Mouse (Mus musculus): ENCODE results near the gene Mrps35. TPM values are rescaled to one million over a fixed set of nuclear protein-coding genes. Genes with fewer than 3 reads are reported as not detected.

Gene Mrps35
- polyA plus RNA-seq, 1 experiment from 2014 or later = 121 TPM

GRCm38 (mm10) chr6:147088517-147088916 lies 46.0 kb downstream of the Mrps35 start:
- ATAC-seq (ENCODE audit: insufficient read depth) (no peak), DNase-seq (no peak)
- no peak overlapping the region for H3K4me2 ChIP-seq
- H3K27ac ChIP-seq (ENCODE audit: low read depth) = no peak overlapping the region
- 0 out of 2 replicates have a peak, but pooled peaks cover 2% of the 10 kb centered on the region for H3K4me1 ChIP-seq (ENCODE audit: insufficient read depth)
- no peak overlapping the region for H3K9ac ChIP-seq
- no peaks in the 10 kb centered on the region for H3K9me3 ChIP-seq (ENCODE audit: low read depth, low read length)
- H3K4me3 ChIP-seq (ENCODE audit: low read depth, low read length) = no peak overlapping the region
- WGBS = 72% methylated on average over 3 of the region's 3 CpGs
- no peaks in the 10 kb centered on the region for H3K27me3 ChIP-seq (ENCODE audit: insufficient read depth, low read length)
- peak; percentile 5; the same call in 1 of the 2 replicates for TF ChIP-seq CTCF (IDR thresholded peaks at IDR 0.05; ENCODE audit: low read depth)
- H3K36me3 ChIP-seq (ENCODE audit: insufficient read depth) = 0 out of 2 replicates have a peak, but pooled peaks cover 3% of the 10 kb centered on the region

DNA sequence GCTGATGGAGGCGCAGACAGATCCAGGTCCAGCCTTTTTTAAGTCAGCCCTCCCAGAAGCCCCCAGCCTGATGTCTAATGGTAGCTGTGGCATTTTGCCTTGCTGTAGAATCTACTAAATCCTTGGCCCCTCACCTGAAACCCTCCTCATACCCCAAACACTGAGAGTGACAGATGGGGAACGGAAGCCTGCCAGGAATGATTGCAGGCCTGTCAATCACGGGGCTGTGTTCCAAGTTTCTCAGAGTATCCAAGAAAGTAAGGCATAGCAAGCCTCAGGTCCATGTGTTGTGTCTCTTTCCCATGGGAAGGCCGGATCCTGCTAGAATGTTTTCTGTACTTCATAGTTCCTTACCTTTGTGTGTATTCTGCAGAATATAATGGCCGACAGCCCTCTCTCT lies 47.6 kb downstream of the Mrps35 start:
- Histone ChIP-seq H3K9me3 (ENCODE audit: low read depth, low read length) (no peaks in the 10 kb centered on the region), H3K4me3 (ENCODE audit: low read depth, low read length) (no peak overlapping the region; the same call in 1 of the 2 replicates), H3K4me2 (peak overlapping the region; percentile 87), H3K27ac (ENCODE audit: low read depth) (no peak overlapping the region), H3K9ac (no peak overlapping the region), H3K27me3 (ENCODE audit: insufficient read depth, low read length) (no peaks in the 10 kb centered on the region), H3K36me3 (ENCODE audit: insufficient read depth) (0 out of 2 replicates have a peak, but pooled peaks cover 3% of the 10 kb centered on the region), H3K4me1 (ENCODE audit: insufficient read depth) (0 out of 2 replicates have a peak, but pooled peaks cover 2% of the 10 kb centered on the region)
- no peak for DNase-seq
- TF ChIP-seq CTCF (IDR thresholded peaks at IDR 0.05; ENCODE audit: low read depth) = no peak
- no peak for ATAC-seq (ENCODE audit: insufficient read depth)
- 78% methylated on average over 5 of the region's 5 CpGs for WGBS

DNA sequence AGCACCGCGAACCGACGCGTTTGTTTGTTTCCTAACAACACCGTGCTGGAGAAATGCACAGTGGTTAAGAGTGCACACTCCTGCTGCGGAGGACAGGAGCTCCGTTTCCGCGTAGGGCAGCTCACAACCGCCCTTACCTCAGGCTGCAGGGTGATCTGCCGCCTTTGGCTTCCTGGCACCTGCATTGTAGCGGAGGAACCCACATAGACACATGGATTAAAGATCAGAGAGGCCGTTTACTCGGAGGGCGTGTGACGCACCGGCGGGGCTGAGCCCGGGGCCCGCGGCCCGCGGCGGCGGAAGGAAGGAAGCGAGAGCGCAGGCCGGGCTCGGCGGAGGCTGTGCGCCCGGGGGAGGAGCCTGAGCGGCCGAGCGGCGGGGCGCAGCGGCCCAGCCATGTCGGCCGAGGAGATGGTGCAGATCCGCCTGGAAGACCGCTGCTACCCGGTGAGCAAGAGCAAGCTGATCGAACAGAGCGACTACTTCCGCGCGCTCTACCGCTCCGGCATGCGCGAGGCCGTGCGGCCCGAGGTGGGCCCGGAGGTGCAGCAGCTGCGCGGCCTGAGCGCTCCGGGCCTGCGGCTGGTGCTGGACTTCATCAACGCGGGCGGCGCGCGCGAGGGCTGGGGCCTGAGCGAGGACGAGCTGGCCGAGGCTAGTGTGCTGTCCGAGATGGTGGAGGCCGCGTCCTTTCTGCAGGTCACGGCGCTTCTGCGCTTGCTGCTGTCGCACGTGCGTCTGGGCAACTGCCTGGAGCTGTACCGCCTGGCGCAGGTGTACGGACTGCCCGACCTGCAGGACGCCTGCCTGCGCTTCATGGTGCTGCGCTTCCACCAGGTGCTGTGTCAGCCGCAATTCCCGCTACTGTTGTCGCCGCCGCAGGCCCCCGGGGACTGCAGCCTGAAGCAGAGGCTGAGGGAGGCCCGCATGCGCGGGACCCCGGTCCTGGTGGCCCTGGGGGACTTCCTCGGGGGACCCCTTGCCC lies 48.9 kb downstream of the Mrps35 start, which contains the start of gene Klhl42:
Klhl42 (plus strand) TSS at position 244 of the 985 bp plus-strand sequence.
- H3K9me3 ChIP-seq (ENCODE audit: low read depth, low read length) = no peaks in the 10 kb centered on the region
- H3K9ac ChIP-seq = peak within 1 kb of the TSS; percentile 85
- TF ChIP-seq CTCF (IDR thresholded peaks at IDR 0.05; ENCODE audit: low read depth) = no peak
- peak within 1 kb of the TSS; percentile 84 for H3K27ac ChIP-seq (ENCODE audit: low read depth)
- ATAC-seq (ENCODE audit: insufficient read depth) (peak; percentile 89), DNase-seq (peak; percentile 86)
- 0 out of 2 replicates have a peak, but pooled peaks cover 3% of the 10 kb centered on the region for H3K36me3 ChIP-seq (ENCODE audit: insufficient read depth)
- 0 out of 2 replicates have a peak, but pooled peaks cover 2% of the 10 kb centered on the region for H3K4me1 ChIP-seq (ENCODE audit: insufficient read depth)
- peak within 1 kb of the TSS; percentile 87 for H3K4me2 ChIP-seq
- no peaks in the 10 kb centered on the region for H3K27me3 ChIP-seq (ENCODE audit: insufficient read depth, low read length)
- H3K4me3 ChIP-seq (ENCODE audit: low read depth, low read length) = peak within 1 kb of the TSS; percentile 87
- WGBS = under 1% methylated on average over 99 of the region's 99 CpGs

GRCm38 (mm10) chr6:147092136-147092535 lies 49.6 kb downstream of the Mrps35 start:
- peak overlapping the region; percentile 85 for H3K9ac ChIP-seq
- peak; percentile 58 for DNase-seq
- H3K4me3 ChIP-seq (ENCODE audit: low read depth, low read length) = peak overlapping the region; percentile 87
- 0 out of 2 replicates have a peak, but pooled peaks cover 2% of the 10 kb centered on the region for H3K4me1 ChIP-seq (ENCODE audit: insufficient read depth)
- TF ChIP-seq CTCF (IDR thresholded peaks at IDR 0.05; ENCODE audit: low read depth) = no peak
- 2% methylated on average over 15 of the region's 15 CpGs for WGBS
- H3K9me3 ChIP-seq (ENCODE audit: low read depth, low read length) = no peaks in the 10 kb centered on the region
- 0 out of 2 replicates have a peak, but pooled peaks cover 3% of the 10 kb centered on the region for H3K36me3 ChIP-seq (ENCODE audit: insufficient read depth)
- ATAC-seq (ENCODE audit: insufficient read depth) = peak; percentile 12; the same call in 1 of the 2 replicates
- H3K27me3 ChIP-seq (ENCODE audit: insufficient read depth, low read length) = no peaks in the 10 kb centered on the region
- peak overlapping the region; percentile 87 for H3K4me2 ChIP-seq
- peak overlapping the region; percentile 84; the same call in 1 of the 2 replicates for H3K27ac ChIP-seq (ENCODE audit: low read depth)

DNA sequence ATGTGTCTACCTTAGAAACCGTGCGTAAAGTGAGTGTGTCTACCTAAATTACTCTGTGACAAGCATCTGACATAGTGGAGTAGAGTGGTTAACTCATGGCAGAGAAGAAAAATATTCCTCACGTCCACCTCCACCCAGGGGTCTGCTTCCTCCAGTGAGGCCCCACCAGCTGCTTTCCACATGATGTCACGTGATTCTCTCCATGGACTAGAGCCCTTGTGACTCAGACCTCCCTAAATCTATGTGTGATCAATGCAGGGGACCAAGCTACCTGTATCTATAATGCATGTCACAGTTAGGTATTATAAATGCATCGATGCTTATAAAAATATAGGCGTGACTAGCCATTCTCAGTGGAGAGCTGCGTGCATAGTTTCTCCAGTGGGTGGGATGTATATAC lies 52.2 kb downstream of the Mrps35 start:
- no peak for TF ChIP-seq CTCF (IDR thresholded peaks at IDR 0.05; ENCODE audit: low read depth)

GRCm38 (mm10) chr6:147096109-147096508 lies 53.5 kb downstream of the Mrps35 start:
- Histone ChIP-seq H3K27ac (ENCODE audit: low read depth) (no peak overlapping the region), H3K36me3 (ENCODE audit: insufficient read depth) (0 out of 2 replicates have a peak, but pooled peaks cover 15% of the 10 kb centered on the region), H3K9me3 (ENCODE audit: low read depth, low read length) (no peaks in the 10 kb centered on the region), H3K27me3 (ENCODE audit: insufficient read depth, low read length) (no peaks in the 10 kb centered on the region), H3K4me2 (no peak overlapping the region), H3K4me3 (ENCODE audit: low read depth, low read length) (no peak overlapping the region), H3K4me1 (ENCODE audit: insufficient read depth) (0 out of 2 replicates have a peak, but pooled peaks cover 2% of the 10 kb centered on the region), H3K9ac (no peak overlapping the region)
- ATAC-seq (ENCODE audit: insufficient read depth) = no peak
- WGBS = 84% methylated on average over 4 of the region's 4 CpGs
- no peak for TF ChIP-seq CTCF (IDR thresholded peaks at IDR 0.05; ENCODE audit: low read depth)
- DNase-seq = no peak

More for the DNA sequence above, 52.2 kb downstream of the Mrps35 start:
- H3K27me3 ChIP-seq (ENCODE audit: insufficient read depth, low read length) = no peaks in the 10 kb centered on the region
- ATAC-seq (ENCODE audit: insufficient read depth) (no peak), DNase-seq (no peak)
- 0 out of 2 replicates have a peak, but pooled peaks cover 9% of the 10 kb centered on the region for H3K36me3 ChIP-seq (ENCODE audit: insufficient read depth)
- H3K4me3 ChIP-seq (ENCODE audit: low read depth, low read length) = no peak overlapping the region
- 0 out of 2 replicates have a peak, but pooled peaks cover 2% of the 10 kb centered on the region for H3K4me1 ChIP-seq (ENCODE audit: insufficient read depth)
- no peak overlapping the region for H3K9ac ChIP-seq
- H3K27ac ChIP-seq (ENCODE audit: low read depth) = no peak overlapping the region
- no peaks in the 10 kb centered on the region for H3K9me3 ChIP-seq (ENCODE audit: low read depth, low read length)
- 78% methylated on average over 7 of the region's 7 CpGs for WGBS
- H3K4me2 ChIP-seq = no peak overlapping the region
